Mouse (Mus musculus) cortical plate, adult 2 months (tissue): ENCODE results near the gene Rufy2.

Source experiments
- CTCF ChIP-seq: fragments of 200-500 bp; IDR thresholded peaks from 2 replicates; pipeline ENCODE4 v1.5.1; 2011; ENCODE audit warnings: mild to moderate bottlenecking, control low read depth, low read length; ENCODE audit not compliant: insufficient read depth; ENCODE audit errors: extremely low read depth
- POLR2A ChIP-seq: fragments of 200-500 bp; IDR thresholded peaks from 2 replicates; pipeline ENCODE4 v1.6.1; 2011; ENCODE audit warnings: mild to moderate bottlenecking, low read length, control low read depth; ENCODE audit not compliant: insufficient read depth; ENCODE audit errors: extremely low read depth

DNA sequence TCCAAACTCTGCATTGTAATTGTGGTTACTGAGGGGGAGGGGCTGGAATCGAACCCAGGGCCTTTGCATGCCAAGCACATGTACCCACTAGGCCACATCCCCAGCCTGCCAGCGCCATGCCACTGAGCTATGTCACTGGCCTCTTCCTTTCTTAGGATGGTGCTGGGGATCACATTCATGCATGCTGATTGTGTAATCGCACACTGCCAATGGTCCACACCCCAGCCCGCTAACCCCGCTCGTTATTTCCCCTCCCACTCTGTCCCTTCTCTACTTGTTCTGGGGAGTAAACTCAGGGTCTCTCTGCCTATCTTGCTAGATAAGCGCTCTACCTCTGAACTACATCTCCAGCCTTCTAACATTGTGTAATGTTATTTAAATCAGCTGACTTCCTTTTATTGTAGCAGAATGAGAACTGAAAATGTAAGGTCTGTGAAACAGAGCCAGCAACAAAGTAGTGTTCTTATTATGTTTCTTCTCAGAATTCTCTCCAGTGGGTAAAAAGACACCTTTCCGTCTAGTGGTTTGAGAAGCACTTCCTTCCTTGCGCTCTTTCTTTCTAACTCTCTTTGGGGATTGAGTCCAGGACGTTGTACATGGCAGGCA lies 34.9 kb upstream of the Rufy2 start:
- TF ChIP-seq CTCF (no peak), POLR2A (no peak)
